Mouse (Mus musculus) cerebellum, postnatal 25 days (tissue): ENCODE results near the gene Pid1.

ENCODE experiments used
- DNase-seq, 2 experiments: peaks; one replicate each; pipeline ENCODE4 v3.0.0; 2021; ENCODE audit warnings: mixed read lengths in 2 of 2

Gene Pid1

DNA sequence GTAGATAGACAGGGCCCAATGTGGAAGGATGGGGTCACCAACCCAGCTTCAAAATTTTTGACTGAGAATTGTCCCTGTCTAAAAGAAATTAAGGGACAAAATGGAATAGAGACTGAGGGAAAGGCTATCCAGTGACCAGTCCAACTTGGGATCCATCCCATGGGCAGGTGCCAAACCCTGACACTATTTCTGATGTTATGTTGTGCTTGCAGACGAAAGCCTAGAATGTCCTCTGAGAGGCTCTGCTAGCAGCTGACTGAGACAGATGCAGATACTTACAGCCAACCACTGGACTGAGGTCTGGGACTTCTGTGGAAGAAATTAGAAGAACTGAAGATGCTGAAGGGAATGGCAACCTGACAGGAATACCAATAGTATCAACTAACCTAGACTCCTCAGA is 338.2 kb downstream of the Pid1 start:
- no peak for DNase-seq

DNA sequence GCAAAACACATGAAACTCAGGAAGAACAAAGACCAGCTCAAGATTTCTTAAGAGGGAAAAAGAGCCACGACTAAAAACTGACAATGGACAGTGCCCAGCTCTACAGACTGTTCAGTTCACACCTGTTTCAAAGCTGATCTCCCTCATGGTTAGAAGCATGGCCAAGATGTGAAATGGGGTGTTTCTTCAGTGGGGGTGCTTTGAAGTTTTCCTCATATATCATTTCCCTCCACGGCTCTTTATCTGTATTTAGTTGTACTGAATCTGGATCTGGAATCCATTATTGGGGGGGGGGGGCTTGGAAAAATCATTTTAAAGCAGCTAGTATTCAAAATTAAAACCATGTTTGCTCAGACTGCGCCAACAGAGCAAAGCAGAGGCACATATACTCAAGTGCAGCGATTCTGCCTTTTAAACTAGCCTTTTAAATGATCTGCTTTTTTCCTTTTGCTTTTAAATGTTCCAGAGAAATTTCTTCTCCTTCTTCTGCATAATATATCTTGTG is 351.1 kb downstream of the Pid1 start:
- no peak for DNase-seq

DNA sequence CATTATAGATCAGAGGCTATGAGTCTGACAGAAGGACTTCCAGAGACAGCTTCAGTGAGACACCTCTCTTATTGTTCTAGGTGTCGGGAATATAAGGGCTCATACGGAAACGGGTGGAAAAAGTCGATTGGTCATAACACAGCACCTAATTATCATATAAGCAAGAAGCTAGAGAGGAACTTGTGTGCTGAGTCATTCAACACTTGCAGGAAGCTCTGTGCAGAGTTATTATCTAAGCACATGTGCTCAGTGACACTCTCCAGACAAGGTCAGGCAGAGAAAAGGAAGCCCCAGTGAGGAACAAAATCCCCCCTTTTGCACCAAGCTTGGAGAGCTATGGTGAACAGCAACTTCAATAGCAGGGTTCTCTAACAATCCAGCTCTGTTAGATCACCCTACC is 361.4 kb downstream of the Pid1 start:
- DNase-seq, result no peak
